Mouse (Mus musculus): ENCODE measurements around the gene Cpa2. TPM values are rescaled to one million over a fixed set of nuclear protein-coding genes. Genes with fewer than 3 reads are reported as not detected.

The Cpa2 gene
- polyA plus RNA-seq, 1 experiment from 2014 or later, result 6.6 TPM

GRCm38 (mm10) chr6:30535340-30535739 lies 6.0 kb upstream of the Cpa2 start:
- Histone ChIP-seq H3K27me3 (no peaks in the 10 kb centered on the region), H3K27ac (no peak overlapping the region), H3K9ac (no peak overlapping the region), H3K4me3 (no peak overlapping the region), H3K4me1 (peaks cover 12% of the 10 kb centered on the region), H3K36me3 (no peaks in the 10 kb centered on the region), H3K9me3 (no peaks in the 10 kb centered on the region), H3K4me2 (no peak overlapping the region)
- no peak for ATAC-seq (ENCODE audit: borderline replicate concordance, extremely low read depth, low FRiP score, low TSS enrichment)
- 52% methylated on average over 3 of the region's 3 CpGs for WGBS

- ATAC-seq (ENCODE audit: borderline replicate concordance, extremely low read depth, low FRiP score, low TSS enrichment), result no peak
- Histone ChIP-seq H3K4me2 (no peak overlapping the region), H3K4me1 (peaks cover 12% of the 10 kb centered on the region), H3K27ac (peak overlapping the region; percentile 7; the same call in 1 of the 2 replicates), H3K9me3 (no peaks in the 10 kb centered on the region), H3K4me3 (no peak overlapping the region), H3K36me3 (no peaks in the 10 kb centered on the region), H3K9ac (no peak overlapping the region), H3K27me3 (no peaks in the 10 kb centered on the region)
- 19% methylated on average over 10 of the region's 10 CpGs for WGBS
Measured at GRCm38 (mm10) chr6:30538240-30538639, 3.1 kb upstream of the Cpa2 start.

GRCm38 (mm10) chr6:30538800-30539199 lies 2.6 kb upstream of the Cpa2 start:
- Histone ChIP-seq H3K4me3 (no peak overlapping the region), H3K4me1 (peaks cover 15% of the 10 kb centered on the region), H3K27me3 (no peaks in the 10 kb centered on the region), H3K27ac (0 out of 2 replicates have a peak overlapping the region, but pooled peaks have one; percentile 7), H3K36me3 (no peaks in the 10 kb centered on the region), H3K9me3 (no peaks in the 10 kb centered on the region), H3K4me2 (no peak overlapping the region), H3K9ac (no peak overlapping the region)
- no peak for ATAC-seq (ENCODE audit: borderline replicate concordance, extremely low read depth, low FRiP score, low TSS enrichment)
- WGBS, result 48% methylated on average over 5 of the region's 5 CpGs

- H3K4me3 ChIP-seq, result no peak overlapping the region
- no peak for ATAC-seq (ENCODE audit: borderline replicate concordance, extremely low read depth, low FRiP score, low TSS enrichment)
- 54% methylated on average over 6 of the region's 6 CpGs for WGBS
- no peaks in the 10 kb centered on the region for H3K9me3 ChIP-seq
- H3K9ac ChIP-seq, result no peak overlapping the region
- H3K4me1 ChIP-seq, result peaks cover 26% of the 10 kb centered on the region
- H3K36me3 ChIP-seq, result no peaks in the 10 kb centered on the region
- no peaks in the 10 kb centered on the region for H3K27me3 ChIP-seq
- no peak overlapping the region for H3K27ac ChIP-seq
- no peak overlapping the region for H3K4me2 ChIP-seq
Measured at GRCm38 (mm10) chr6:30542277-30542676, 895 bp downstream of the Cpa2 start.

- no peak overlapping the region for H3K4me3 ChIP-seq
- H3K4me1 ChIP-seq, result peaks cover 27% of the 10 kb centered on the region
- 38% methylated on average over 12 of the region's 12 CpGs for WGBS
- no peaks in the 10 kb centered on the region for H3K27me3 ChIP-seq
- H3K4me2 ChIP-seq, result no peak overlapping the region
- no peaks in the 10 kb centered on the region for H3K9me3 ChIP-seq
- no peaks in the 10 kb centered on the region for H3K36me3 ChIP-seq
- H3K27ac ChIP-seq, result no peak overlapping the region
- no peak overlapping the region for H3K9ac ChIP-seq
- ATAC-seq (ENCODE audit: borderline replicate concordance, extremely low read depth, low FRiP score, low TSS enrichment), result no peak
Measured at GRCm38 (mm10) chr6:30543077-30543476, 1.7 kb downstream of the Cpa2 start.

- Histone ChIP-seq H3K27me3 (no peaks in the 10 kb centered on the region), H3K36me3 (no peaks in the 10 kb centered on the region), H3K9me3 (no peaks in the 10 kb centered on the region), H3K27ac (no peak overlapping the region), H3K4me3 (no peak overlapping the region), H3K4me2 (no peak overlapping the region), H3K9ac (no peak overlapping the region), H3K4me1 (peaks cover 26% of the 10 kb centered on the region)
- 37% methylated on average over 8 of the region's 8 CpGs for WGBS
- ATAC-seq (ENCODE audit: borderline replicate concordance, extremely low read depth, low FRiP score, low TSS enrichment), result no peak
Measured at GRCm38 (mm10) chr6:30543851-30544250, 2.5 kb downstream of the Cpa2 start.

- 71% methylated on average over 7 of the region's 7 CpGs for WGBS
- no peaks in the 10 kb centered on the region for H3K36me3 ChIP-seq
- H3K9me3 ChIP-seq, result no peaks in the 10 kb centered on the region
- H3K4me1 ChIP-seq, result peaks cover 34% of the 10 kb centered on the region
- H3K27me3 ChIP-seq, result no peaks in the 10 kb centered on the region
- no peak overlapping the region for H3K27ac ChIP-seq
- no peak overlapping the region for H3K4me3 ChIP-seq
- no peak; the same call in 1 of the 2 replicates for ATAC-seq (ENCODE audit: borderline replicate concordance, extremely low read depth, low FRiP score, low TSS enrichment)
- H3K4me2 ChIP-seq, result no peak overlapping the region
- no peak overlapping the region for H3K9ac ChIP-seq
Measured at GRCm38 (mm10) chr6:30545689-30546088, 4.3 kb downstream of the Cpa2 start.

- peak overlapping the region; percentile 30 for H3K4me3 ChIP-seq
- ATAC-seq (ENCODE audit: borderline replicate concordance, extremely low read depth, low FRiP score, low TSS enrichment), result no peak; the same call in 1 of the 2 replicates
- H3K36me3 ChIP-seq, result no peaks in the 10 kb centered on the region
- H3K9me3 ChIP-seq, result no peaks in the 10 kb centered on the region
- 14% methylated on average over 17 of the region's 17 CpGs for WGBS
- peak overlapping the region; percentile 19; the same call in 1 of the 2 replicates for H3K9ac ChIP-seq
- peak overlapping the region; percentile 59 for H3K4me2 ChIP-seq
- H3K27ac ChIP-seq, result peak overlapping the region; percentile 81
- H3K27me3 ChIP-seq, result no peaks in the 10 kb centered on the region
- peaks cover 36% of the 10 kb centered on the region for H3K4me1 ChIP-seq
Measured at GRCm38 (mm10) chr6:30546571-30547273, 5.3 kb downstream of the Cpa2 start.

- 1% methylated on average over 13 of the region's 17 CpGs for WGBS
- Histone ChIP-seq H3K9ac (peak overlapping the region; percentile 19; the same call in 1 of the 2 replicates), H3K4me1 (peaks cover 41% of the 10 kb centered on the region), H3K27ac (peak overlapping the region; percentile 81), H3K36me3 (no peaks in the 10 kb centered on the region), H3K9me3 (no peaks in the 10 kb centered on the region), H3K27me3 (no peaks in the 10 kb centered on the region), H3K4me3 (peak overlapping the region; percentile 30), H3K4me2 (peak overlapping the region; percentile 59)
- ATAC-seq (ENCODE audit: borderline replicate concordance, extremely low read depth, low FRiP score, low TSS enrichment), result no peak
Measured at GRCm38 (mm10) chr6:30547274-30547645, 5.9 kb downstream of the Cpa2 start.

- Histone ChIP-seq H3K36me3 (no peaks in the 10 kb centered on the region), H3K4me1 (peaks cover 45% of the 10 kb centered on the region), H3K9me3 (no peaks in the 10 kb centered on the region), H3K9ac (no peak overlapping the region), H3K27me3 (no peaks in the 10 kb centered on the region), H3K4me2 (peak overlapping the region; percentile 59), H3K27ac (peak overlapping the region; percentile 81), H3K4me3 (peak overlapping the region; percentile 30; the same call in 1 of the 2 replicates)
- WGBS, result 33% methylated on average over 9 of the region's 9 CpGs
- no peak for ATAC-seq (ENCODE audit: borderline replicate concordance, extremely low read depth, low FRiP score, low TSS enrichment)
Measured at GRCm38 (mm10) chr6:30547656-30548306, 6.4 kb downstream of the Cpa2 start.

GRCm38 (mm10) chr6:30549231-30549761 lies 7.9 kb downstream of the Cpa2 start:
- no peaks in the 10 kb centered on the region for H3K9me3 ChIP-seq
- H3K4me2 ChIP-seq, result peak overlapping the region; percentile 34
- peak overlapping the region; percentile 85 for H3K27ac ChIP-seq
- H3K4me3 ChIP-seq, result no peak overlapping the region
- H3K27me3 ChIP-seq, result no peaks in the 10 kb centered on the region
- H3K9ac ChIP-seq, result no peak overlapping the region
- peaks cover 45% of the 10 kb centered on the region for H3K4me1 ChIP-seq
- WGBS, result 16% methylated on average over 15 of the region's 15 CpGs
- H3K36me3 ChIP-seq, result no peaks in the 10 kb centered on the region
- ATAC-seq (ENCODE audit: borderline replicate concordance, extremely low read depth, low FRiP score, low TSS enrichment), result peak; percentile 62; the same call in 1 of the 2 replicates
